Mouse (Mus musculus): ENCODE measurements at regions not wholly inside any gene's neighbourhood (a gene's known extent, or its start where the extent isn't known, plus 50 kb on each side); places are given as distances from the start of the nearest gene placed in this dataset.

- Histone ChIP-seq H3K9ac (ENCODE audit: low read depth, low read length) (no peak overlapping the region), H3K36me3 (ENCODE audit: control insufficient read depth, insufficient read depth, low read length) (no peaks in the 10 kb centered on the region), H3K27ac (replicated peaks; ENCODE audit: insufficient read depth, low read depth, low read length) (no peak overlapping the region), H3K79me2 (ENCODE audit: control insufficient read depth, insufficient read depth, low read length) (no peaks in the 10 kb centered on the region), H3K27me3 (ENCODE audit: control insufficient read depth, insufficient read depth, low read length) (no peaks in the 10 kb centered on the region), H3K4me3 (ENCODE audit: insufficient read depth, low read depth, low read length) (no peak overlapping the region), H3K4me1 (ENCODE audit: control insufficient read depth, insufficient read depth, low read length) (no peaks in the 10 kb centered on the region)
- DNase-seq (ENCODE audit: extremely low read depth, low read depth, low spot score), result no peak
- 74% methylated on average over 3 of the region's 3 CpGs for WGBS
- TF ChIP-seq CTCF (IDR thresholded peaks at IDR 0.05; ENCODE audit: low read depth, low read length), result no peak
Observed at GRCm38 (mm10) chr15:51565543-51565942, 2319.2 kb upstream of the Gm7489 start.

DNA sequence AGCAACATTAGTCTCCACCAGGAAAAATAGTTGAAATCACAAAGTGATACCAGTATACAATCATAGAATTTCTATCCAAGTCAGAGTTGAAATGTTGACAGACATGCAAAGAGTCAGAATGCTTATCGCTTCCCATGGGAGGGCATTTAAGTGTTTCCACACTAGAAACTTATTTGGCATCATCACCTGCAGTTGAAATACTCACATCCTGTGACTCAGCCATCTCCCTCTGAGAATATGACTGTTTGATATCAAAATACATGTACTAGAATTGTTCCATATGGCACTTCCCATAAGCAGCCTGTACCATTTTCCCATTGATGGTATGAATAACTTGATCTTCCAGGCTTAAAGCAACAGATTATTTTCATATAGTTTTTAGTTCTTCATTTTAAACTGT is 2314.1 kb upstream of the Gm7489 start:
- 93% methylated on average over 1 of the region's 1 CpGs for WGBS
- Histone ChIP-seq H3K9ac (ENCODE audit: low read depth, low read length) (no peak overlapping the region), H3K4me3 (ENCODE audit: insufficient read depth, low read depth, low read length) (no peak overlapping the region), H3K36me3 (ENCODE audit: control insufficient read depth, insufficient read depth, low read length) (no peaks in the 10 kb centered on the region), H3K79me2 (ENCODE audit: control insufficient read depth, insufficient read depth, low read length) (no peaks in the 10 kb centered on the region), H3K27ac (replicated peaks; ENCODE audit: insufficient read depth, low read depth, low read length) (no peak overlapping the region), H3K27me3 (ENCODE audit: control insufficient read depth, insufficient read depth, low read length) (no peaks in the 10 kb centered on the region), H3K4me1 (ENCODE audit: control insufficient read depth, insufficient read depth, low read length) (no peaks in the 10 kb centered on the region)
- DNase-seq (ENCODE audit: extremely low read depth, low read depth, low spot score), result no peak
- TF ChIP-seq POLR2A (IDR thresholded peaks at IDR 0.05; ENCODE audit: extremely low read depth, insufficient read depth, low read length) (no peak), CTCF (IDR thresholded peaks at IDR 0.05; ENCODE audit: low read depth, low read length) (no peak)

DNA sequence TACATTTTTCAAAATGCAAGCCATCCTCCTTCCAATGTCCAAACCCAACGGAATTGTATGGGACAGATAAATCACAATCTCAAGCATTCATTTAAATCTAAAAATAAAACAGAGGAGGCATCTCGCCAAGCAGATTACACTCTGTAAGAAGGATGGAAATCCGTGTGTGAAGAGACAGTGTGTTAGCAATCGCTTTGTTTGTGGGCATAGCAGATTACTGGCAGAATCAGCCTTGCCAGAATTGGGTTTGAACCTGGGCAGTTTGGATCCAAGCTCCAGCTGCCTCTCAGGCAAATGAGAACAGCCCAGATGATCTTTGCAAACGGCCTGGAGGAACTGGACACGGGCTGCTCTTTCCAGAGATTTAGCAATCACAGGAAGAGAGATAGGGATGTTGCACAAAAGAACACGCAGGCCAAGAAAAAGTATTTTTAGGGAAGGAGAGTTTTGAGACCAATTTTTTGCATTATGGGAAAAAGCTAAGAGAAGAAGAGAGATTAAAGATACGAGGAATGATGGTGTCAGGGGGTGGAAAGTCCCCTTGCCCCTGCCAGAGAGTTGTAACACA is 2310.1 kb upstream of the Gm7489 start:
- WGBS, result 48% methylated on average over 8 of the region's 8 CpGs
- no peaks in the 10 kb centered on the region for H3K36me3 ChIP-seq (ENCODE audit: control insufficient read depth, insufficient read depth, low read length)
- no peaks in the 10 kb centered on the region for H3K4me1 ChIP-seq (ENCODE audit: control insufficient read depth, insufficient read depth, low read length)
- no peak overlapping the region for H3K27ac ChIP-seq (replicated peaks; ENCODE audit: insufficient read depth, low read depth, low read length)
- no peak for DNase-seq (ENCODE audit: extremely low read depth, low read depth, low spot score)
- H3K4me3 ChIP-seq (ENCODE audit: insufficient read depth, low read depth, low read length), result no peak overlapping the region
- H3K9ac ChIP-seq (ENCODE audit: low read depth, low read length), result no peak overlapping the region
- TF ChIP-seq CTCF (IDR thresholded peaks at IDR 0.05; ENCODE audit: low read depth, low read length) (no peak), POLR2A (IDR thresholded peaks at IDR 0.05; ENCODE audit: extremely low read depth, insufficient read depth, low read length) (no peak)
- H3K79me2 ChIP-seq (ENCODE audit: control insufficient read depth, insufficient read depth, low read length), result no peaks in the 10 kb centered on the region
- H3K27me3 ChIP-seq (ENCODE audit: control insufficient read depth, insufficient read depth, low read length), result no peaks in the 10 kb centered on the region

GRCm38 (mm10) chr15:51583636-51584035 is 2301.1 kb upstream of the Gm7489 start:
- WGBS, result 72% methylated on average over 1 of the region's 1 CpGs

GRCm38 (mm10) chr15:51586146-51586545 is 2298.6 kb upstream of the Gm7489 start:
- no peaks in the 10 kb centered on the region for H3K79me2 ChIP-seq (ENCODE audit: control insufficient read depth, insufficient read depth, low read length)
- no peak for DNase-seq (ENCODE audit: extremely low read depth, low read depth, low spot score)
- H3K4me3 ChIP-seq (ENCODE audit: insufficient read depth, low read depth, low read length), result no peak overlapping the region
- no peak overlapping the region for H3K9ac ChIP-seq (ENCODE audit: low read depth, low read length)
- H3K36me3 ChIP-seq (ENCODE audit: control insufficient read depth, insufficient read depth, low read length), result no peaks in the 10 kb centered on the region
- no peak overlapping the region for H3K27ac ChIP-seq (replicated peaks; ENCODE audit: insufficient read depth, low read depth, low read length)
- TF ChIP-seq CTCF (IDR thresholded peaks at IDR 0.05; ENCODE audit: low read depth, low read length) (no peak), POLR2A (IDR thresholded peaks at IDR 0.05; ENCODE audit: extremely low read depth, insufficient read depth, low read length) (no peak)
- WGBS, result 43% methylated on average over 5 of the region's 5 CpGs
- H3K27me3 ChIP-seq (ENCODE audit: control insufficient read depth, insufficient read depth, low read length), result no peaks in the 10 kb centered on the region
- H3K4me1 ChIP-seq (ENCODE audit: control insufficient read depth, insufficient read depth, low read length), result no peaks in the 10 kb centered on the region

More at GRCm38 (mm10) chr15:51583636-51584035, 2301.1 kb upstream of the Gm7489 start:
- H3K4me3 ChIP-seq (ENCODE audit: insufficient read depth, low read depth, low read length), result no peak overlapping the region
- no peaks in the 10 kb centered on the region for H3K4me1 ChIP-seq (ENCODE audit: control insufficient read depth, insufficient read depth, low read length)
- H3K79me2 ChIP-seq (ENCODE audit: control insufficient read depth, insufficient read depth, low read length), result no peaks in the 10 kb centered on the region
- no peak for DNase-seq (ENCODE audit: extremely low read depth, low read depth, low spot score)
- H3K27ac ChIP-seq (replicated peaks; ENCODE audit: insufficient read depth, low read depth, low read length), result no peak overlapping the region
- TF ChIP-seq CTCF (IDR thresholded peaks at IDR 0.05; ENCODE audit: low read depth, low read length) (no peak), POLR2A (IDR thresholded peaks at IDR 0.05; ENCODE audit: extremely low read depth, insufficient read depth, low read length) (no peak)
- H3K9ac ChIP-seq (ENCODE audit: low read depth, low read length), result no peak overlapping the region
- H3K27me3 ChIP-seq (ENCODE audit: control insufficient read depth, insufficient read depth, low read length), result no peaks in the 10 kb centered on the region
- H3K36me3 ChIP-seq (ENCODE audit: control insufficient read depth, insufficient read depth, low read length), result no peaks in the 10 kb centered on the region

GRCm38 (mm10) chr15:51591406-51592068 is 2293.2 kb upstream of the Gm7489 start:
- H3K27me3 ChIP-seq (ENCODE audit: control insufficient read depth, insufficient read depth, low read length), result no peaks in the 10 kb centered on the region
- no peak overlapping the region for H3K9ac ChIP-seq (ENCODE audit: low read depth, low read length)
- DNase-seq (ENCODE audit: extremely low read depth, low read depth, low spot score), result no peak
- H3K79me2 ChIP-seq (ENCODE audit: control insufficient read depth, insufficient read depth, low read length), result no peaks in the 10 kb centered on the region
- TF ChIP-seq CTCF (IDR thresholded peaks at IDR 0.05; ENCODE audit: low read depth, low read length), result no peak
- no peak for TF ChIP-seq POLR2A (IDR thresholded peaks at IDR 0.05; ENCODE audit: extremely low read depth, insufficient read depth, low read length)
- no peaks in the 10 kb centered on the region for H3K36me3 ChIP-seq (ENCODE audit: control insufficient read depth, insufficient read depth, low read length)
- no peak overlapping the region for H3K27ac ChIP-seq (replicated peaks; ENCODE audit: insufficient read depth, low read depth, low read length)
- no peaks in the 10 kb centered on the region for H3K4me1 ChIP-seq (ENCODE audit: control insufficient read depth, insufficient read depth, low read length)
- WGBS, result 64% methylated on average over 17 of the region's 17 CpGs
- H3K4me3 ChIP-seq (ENCODE audit: insufficient read depth, low read depth, low read length), result no peak overlapping the region
